Mouse (Mus musculus) CD8-positive naive resting alpha-beta T cell, adult 2 months (primary cell): ENCODE data around the gene Gm21294.
"Not testable (repeated sequence)": the region's sequence is repeated elsewhere in the genome, so short reads cannot be mapped to it uniquely, and the experiment has no call there.

Experiments used
- DNase-seq, 2 experiments: peaks; one replicate each; pipeline ENCODE4 v3.0.0; 2022; ENCODE audit warnings: low read depth in 2 of 2, low spot score in 2 of 2

Gene Gm21294

GRCm38 (mm10) chrY:89052506-89052905, at the start of gene Gm21294:
Gm21294 (plus strand) TSS chrY:89052806.
- not testable (repeated sequence) for DNase-seq

GRCm38 (mm10) chrY:89126246-89126645, 73.6 kb downstream of the Gm21294 start:
- DNase-seq, result peak in 1 of 2 experiments; percentile 13
